Mouse (Mus musculus): Measurements from ENCODE around the gene Gast. TPM values are rescaled to one million over a fixed set of nuclear protein-coding genes. Genes with fewer than 3 reads are reported as not detected.
"Not testable (repeated sequence)": the region's sequence is repeated elsewhere in the genome, so short reads cannot be mapped to it uniquely, and the experiment has no call there.

Gene Gast
- polyA plus RNA-seq, 1 experiment, result not detected

DNA sequence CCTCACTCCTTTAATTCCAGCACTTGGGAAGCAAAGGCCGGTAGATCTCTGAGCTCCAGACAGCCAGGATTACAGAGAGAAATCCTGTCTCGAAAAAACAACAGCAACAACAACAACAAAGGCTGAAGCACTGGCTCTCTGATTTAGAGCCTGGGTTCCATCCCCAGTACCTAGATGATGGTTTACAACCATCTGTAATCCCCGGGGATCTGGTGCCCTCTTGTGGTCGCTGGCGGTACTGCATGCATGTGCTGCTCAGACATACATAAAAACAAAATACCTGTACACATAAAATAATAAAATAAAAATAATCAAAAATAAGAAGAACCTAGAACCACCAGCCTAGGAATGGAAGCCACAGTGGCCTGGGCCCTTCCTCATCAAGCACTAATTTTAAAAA lies 33.9 kb upstream of the Gast start:
- H3K4me3 ChIP-seq, result no peak overlapping the region
- H3K4me2 ChIP-seq (ENCODE audit: low read depth), result no peak overlapping the region
- H3K36me3 ChIP-seq (ENCODE audit: control insufficient read depth, insufficient read depth), result no peaks in the 10 kb centered on the region
- no peak overlapping the region for H3ac ChIP-seq (ENCODE audit: control insufficient read depth, insufficient read length)
- TF ChIP-seq TCF12 (IDR thresholded peaks at IDR 0.05; ENCODE audit: insufficient read depth, poor library complexity, severe bottlenecking) (no peak), REST (IDR thresholded peaks at IDR 0.05; ENCODE audit: insufficient read depth, insufficient read length) (no peak), MYOG (IDR thresholded peaks at IDR 0.05; ENCODE audit: control insufficient read depth in 1 of 3, insufficient read depth in 1 of 3, insufficient read length in 2 of 3, low read depth in 2 of 3) (no peak), E2F4 (IDR thresholded peaks at IDR 0.05; ENCODE audit: insufficient read depth) (no peak)
- H3K79me2 ChIP-seq (ENCODE audit: control insufficient read depth, insufficient read depth), result no peaks in the 10 kb centered on the region
- H3K27me3 ChIP-seq (ENCODE audit: control insufficient read depth, insufficient read depth, insufficient read length), result no peaks in the 10 kb centered on the region

DNA sequence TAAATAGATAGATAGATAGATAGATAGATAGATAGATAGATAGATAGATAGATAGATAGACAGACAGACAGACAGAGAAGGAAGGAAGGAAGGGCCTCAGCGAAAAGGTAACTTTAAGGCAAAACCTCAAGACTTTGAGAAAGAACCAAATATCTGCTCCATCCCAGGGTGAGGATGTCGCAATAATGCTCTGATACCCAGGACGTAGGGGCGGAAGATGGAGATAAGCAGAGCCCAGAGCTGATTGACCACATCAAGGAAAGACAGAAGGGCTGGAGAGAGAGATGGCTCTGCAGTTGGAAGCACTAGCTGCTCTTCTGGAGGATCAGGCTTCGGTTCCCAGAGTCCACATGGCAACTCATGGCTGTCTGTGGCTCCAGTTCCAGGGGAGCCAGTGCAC lies 32.9 kb upstream of the Gast start:
- Histone ChIP-seq H3ac (ENCODE audit: control insufficient read depth, insufficient read length) (no peak overlapping the region), H3K27me3 (ENCODE audit: control insufficient read depth, insufficient read depth, insufficient read length) (no peaks in the 10 kb centered on the region), H3K4me3 (no peak overlapping the region), H3K36me3 (ENCODE audit: control insufficient read depth, insufficient read depth) (no peaks in the 10 kb centered on the region), H3K4me2 (ENCODE audit: low read depth) (no peak overlapping the region), H3K79me2 (ENCODE audit: control insufficient read depth, insufficient read depth) (no peaks in the 10 kb centered on the region)
- 0 out of 2 replicates have a peak, but pooled peaks have one; percentile 45 for TF ChIP-seq CEBPB (IDR thresholded peaks at IDR 0.05; ENCODE audit: insufficient read depth, poor library complexity, severe bottlenecking)
- no peak for TF ChIP-seq SRF (IDR thresholded peaks at IDR 0.05; ENCODE audit: control insufficient read depth, insufficient read length, low read depth)

GRCm38 (mm10) chr11:100307900-100308299 lies 26.3 kb upstream of the Gast start:
- Histone ChIP-seq H3K79me2 (ENCODE audit: control insufficient read depth, insufficient read depth) (no peaks in the 10 kb centered on the region), H3K27me3 (ENCODE audit: control insufficient read depth, insufficient read depth, insufficient read length) (no peaks in the 10 kb centered on the region), H3K4me2 (ENCODE audit: low read depth) (no peak overlapping the region), H3ac (ENCODE audit: control insufficient read depth, insufficient read length) (no peak overlapping the region), H3K4me3 (no peak overlapping the region), H3K36me3 (ENCODE audit: control insufficient read depth, insufficient read depth) (no peaks in the 10 kb centered on the region)
- no peak for TF ChIP-seq POLR2AphosphoS2 (IDR thresholded peaks at IDR 0.05; ENCODE audit: insufficient read length, low read depth)
- no peak for TF ChIP-seq MAX (IDR thresholded peaks at IDR 0.05; ENCODE audit: low read depth)
- no peak for TF ChIP-seq CEBPB (IDR thresholded peaks at IDR 0.05; ENCODE audit: insufficient read depth, poor library complexity, severe bottlenecking)
- no peak for TF ChIP-seq E2F4 (IDR thresholded peaks at IDR 0.05; ENCODE audit: insufficient read depth)
- TF ChIP-seq TCF3 (IDR thresholded peaks at IDR 0.05; ENCODE audit: insufficient read length, low read depth), result no peak
- TF ChIP-seq REST (IDR thresholded peaks at IDR 0.05; ENCODE audit: insufficient read depth, insufficient read length), result no peak
- TF ChIP-seq SRF (IDR thresholded peaks at IDR 0.05; ENCODE audit: control insufficient read depth, insufficient read length, low read depth), result no peak
- no peak for TF ChIP-seq POLR2A (IDR thresholded peaks at IDR 0.05; ENCODE audit: insufficient read length, low read depth)
- TF ChIP-seq MYOG (IDR thresholded peaks at IDR 0.05; ENCODE audit: control insufficient read depth in 1 of 3, insufficient read depth in 1 of 3, insufficient read length in 2 of 3, low read depth in 2 of 3), result no peak
- TF ChIP-seq MYOD1 (IDR thresholded peaks at IDR 0.05; ENCODE audit: control insufficient read depth in 1 of 3, insufficient read length in 2 of 3, low read depth in 2 of 3), result no peak
- TF ChIP-seq TCF12 (IDR thresholded peaks at IDR 0.05; ENCODE audit: insufficient read depth, poor library complexity, severe bottlenecking), result no peak
- no peak for TF ChIP-seq USF1 (IDR thresholded peaks at IDR 0.05; ENCODE audit: low read depth)

GRCm38 (mm10) chr11:100308672-100309071 lies 25.5 kb upstream of the Gast start:
- not testable (repeated sequence) for H3K4me3 ChIP-seq; H3K4me2 ChIP-seq (ENCODE audit: low read depth); H3K79me2 ChIP-seq (ENCODE audit: control insufficient read depth, insufficient read depth); H3K36me3 ChIP-seq (ENCODE audit: control insufficient read depth, insufficient read depth); H3K27me3 ChIP-seq (ENCODE audit: control insufficient read depth, insufficient read depth, insufficient read length); H3ac ChIP-seq (ENCODE audit: control insufficient read depth, insufficient read length)

GRCm38 (mm10) chr11:100311656-100312055 lies 22.6 kb upstream of the Gast start:
- Histone ChIP-seq H3K27me3 (ENCODE audit: control insufficient read depth, insufficient read depth, insufficient read length) (peaks cover 4% of the 10 kb centered on the region), H3K4me2 (ENCODE audit: low read depth) (no peak overlapping the region), H3ac (ENCODE audit: control insufficient read depth, insufficient read length) (no peak overlapping the region), H3K79me2 (ENCODE audit: control insufficient read depth, insufficient read depth) (no peaks in the 10 kb centered on the region), H3K36me3 (ENCODE audit: control insufficient read depth, insufficient read depth) (no peaks in the 10 kb centered on the region), H3K4me3 (no peak overlapping the region)
- no peak for TF ChIP-seq SRF (IDR thresholded peaks at IDR 0.05; ENCODE audit: control insufficient read depth, insufficient read length, low read depth)
- no peak for TF ChIP-seq TCF12 (IDR thresholded peaks at IDR 0.05; ENCODE audit: insufficient read depth, poor library complexity, severe bottlenecking)
- TF ChIP-seq USF1 (IDR thresholded peaks at IDR 0.05; ENCODE audit: low read depth), result no peak
- TF ChIP-seq TCF3 (IDR thresholded peaks at IDR 0.05; ENCODE audit: insufficient read length, low read depth), result no peak
- no peak for TF ChIP-seq POLR2A (IDR thresholded peaks at IDR 0.05; ENCODE audit: insufficient read length, low read depth)
- TF ChIP-seq CEBPB (IDR thresholded peaks at IDR 0.05; ENCODE audit: insufficient read depth, poor library complexity, severe bottlenecking), result no peak
- TF ChIP-seq E2F4 (IDR thresholded peaks at IDR 0.05; ENCODE audit: insufficient read depth), result no peak
- no peak for TF ChIP-seq MYOG (IDR thresholded peaks at IDR 0.05; ENCODE audit: control insufficient read depth in 1 of 3, insufficient read depth in 1 of 3, insufficient read length in 2 of 3, low read depth in 2 of 3)

GRCm38 (mm10) chr11:100312096-100312679 lies 22.0 kb upstream of the Gast start:
- Histone ChIP-seq H3K4me3 (no peak overlapping the region), H3K27me3 (ENCODE audit: control insufficient read depth, insufficient read depth, insufficient read length) (peaks cover 4% of the 10 kb centered on the region), H3K4me2 (ENCODE audit: low read depth) (peak overlapping the region; percentile 27), H3K79me2 (ENCODE audit: control insufficient read depth, insufficient read depth) (no peaks in the 10 kb centered on the region), H3ac (ENCODE audit: control insufficient read depth, insufficient read length) (no peak overlapping the region), H3K36me3 (ENCODE audit: control insufficient read depth, insufficient read depth) (no peaks in the 10 kb centered on the region)
- TF ChIP-seq POLR2A (IDR thresholded peaks at IDR 0.05; ENCODE audit: insufficient read length, low read depth), result no peak
- TF ChIP-seq SRF (IDR thresholded peaks at IDR 0.05; ENCODE audit: control insufficient read depth, insufficient read length, low read depth), result no peak
- TF ChIP-seq MAX (IDR thresholded peaks at IDR 0.05; ENCODE audit: low read depth), result no peak
- no peak for TF ChIP-seq REST (IDR thresholded peaks at IDR 0.05; ENCODE audit: insufficient read depth, insufficient read length)
- TF ChIP-seq MYOD1 (IDR thresholded peaks at IDR 0.05; ENCODE audit: control insufficient read depth in 1 of 3, insufficient read length in 2 of 3, low read depth in 2 of 3), result no peak
- TF ChIP-seq TCF3 (IDR thresholded peaks at IDR 0.05; ENCODE audit: insufficient read length, low read depth), result no peak
- no peak for TF ChIP-seq TCF12 (IDR thresholded peaks at IDR 0.05; ENCODE audit: insufficient read depth, poor library complexity, severe bottlenecking)
- TF ChIP-seq MYOG (IDR thresholded peaks at IDR 0.05; ENCODE audit: control insufficient read depth in 1 of 3, insufficient read depth in 1 of 3, insufficient read length in 2 of 3, low read depth in 2 of 3), result no peak
- TF ChIP-seq USF1 (IDR thresholded peaks at IDR 0.05; ENCODE audit: low read depth), result no peak
- TF ChIP-seq POLR2AphosphoS2 (IDR thresholded peaks at IDR 0.05; ENCODE audit: insufficient read length, low read depth), result no peak
- TF ChIP-seq E2F4 (IDR thresholded peaks at IDR 0.05; ENCODE audit: insufficient read depth), result no peak
- TF ChIP-seq CEBPB (IDR thresholded peaks at IDR 0.05; ENCODE audit: insufficient read depth, poor library complexity, severe bottlenecking), result no peak

All from myocyte (in vitro differentiated cells).